Mouse (Mus musculus): Measurements from ENCODE around the gene Alg5. TPM values are rescaled to one million over a fixed set of nuclear protein-coding genes. Genes with fewer than 3 reads are reported as not detected.
"Not testable (repeated sequence)": the region's sequence is repeated elsewhere in the genome, so short reads cannot be mapped to it uniquely, and the experiment has no call there.

Alg5 gene
- polyA plus RNA-seq (2015; fragmentation: Nextera tagmentation; extraction: Ambion mirVana): 19.0 and 22.5 TPM in 2 replicates

GRCm38 (mm10) chr3:54735247-54736046, at the start of gene Alg5, which contains the start of gene Exosc8:
Gene Alg5, plus strand, starts transcription at chr3:54735539.
Gene Exosc8, minus strand, starts transcription at chr3:54735393.
- H3K4me3 ChIP-seq (ENCODE audit: low read depth, low read length): peak within 1 kb of the TSS; percentile 90
- H3K9me3 ChIP-seq (replicated peaks; ENCODE audit: control insufficient read depth, low read length): no peaks in the 10 kb centered on the region
- peaks cover 23% of the 10 kb centered on the region for H3K4me1 ChIP-seq (ENCODE audit: control insufficient read depth, low read depth, low read length)
- ATAC-seq (ENCODE audit: low read depth): peak; percentile 84
- H3K27me3 ChIP-seq (ENCODE audit: control insufficient read depth, insufficient read depth, low read depth, low read length): no peaks in the 10 kb centered on the region
- peak within 1 kb of the TSS; percentile 100 for H3K27ac ChIP-seq (ENCODE audit: low read length)
- H3K9ac ChIP-seq (ENCODE audit: low read depth, low read length): peak within 1 kb of the TSS; percentile 95
- peak within 1 kb of the TSS; percentile 98 for H3K4me2 ChIP-seq (ENCODE audit: low read depth, low read length)
- peaks cover 17% of the 10 kb centered on the region for H3K36me3 ChIP-seq (ENCODE audit: control insufficient read depth, insufficient read depth)
- WGBS (ENCODE audit: insufficient replicate concordance): under 1% methylated on average over 48 of the region's 65 CpGs

- H3K4me1 ChIP-seq (ENCODE audit: control insufficient read depth, low read depth, low read length): peaks cover 3% of the 10 kb centered on the region; the same call in 1 of the 2 replicates
- no peak for ATAC-seq (ENCODE audit: low read depth)
- no peaks in the 10 kb centered on the region for H3K36me3 ChIP-seq (ENCODE audit: control insufficient read depth, insufficient read depth)
- no peak overlapping the region for H3K27ac ChIP-seq (ENCODE audit: low read length)
- H3K9me3 ChIP-seq (replicated peaks; ENCODE audit: control insufficient read depth, low read length): no peaks in the 10 kb centered on the region
- H3K9ac ChIP-seq (ENCODE audit: low read depth, low read length): no peak overlapping the region
- H3K4me2 ChIP-seq (ENCODE audit: low read depth, low read length): no peak overlapping the region
- H3K4me3 ChIP-seq (ENCODE audit: low read depth, low read length): no peak overlapping the region
- H3K27me3 ChIP-seq (ENCODE audit: control insufficient read depth, insufficient read depth, low read depth, low read length): no peaks in the 10 kb centered on the region
- WGBS (ENCODE audit: insufficient replicate concordance): 57% methylated on average over 2 of the region's 2 CpGs
Measured at GRCm38 (mm10) chr3:54687245-54687644, 48.1 kb upstream of the Alg5 start.

GRCm38 (mm10) chr3:54689091-54689490, 46.2 kb upstream of the Alg5 start:
- Histone ChIP-seq H3K4me3 (ENCODE audit: low read depth, low read length) (no peak overlapping the region), H3K9ac (ENCODE audit: low read depth, low read length) (no peak overlapping the region), H3K27me3 (ENCODE audit: control insufficient read depth, insufficient read depth, low read depth, low read length) (no peaks in the 10 kb centered on the region), H3K4me2 (ENCODE audit: low read depth, low read length) (no peak overlapping the region), H3K9me3 (replicated peaks; ENCODE audit: control insufficient read depth, low read length) (no peaks in the 10 kb centered on the region), H3K36me3 (ENCODE audit: control insufficient read depth, insufficient read depth) (no peaks in the 10 kb centered on the region), H3K4me1 (ENCODE audit: control insufficient read depth, low read depth, low read length) (peaks cover 4% of the 10 kb centered on the region; the same call in 1 of the 2 replicates), H3K27ac (ENCODE audit: low read length) (no peak overlapping the region)
- ATAC-seq (ENCODE audit: low read depth): no peak
- WGBS (ENCODE audit: insufficient replicate concordance): 25% methylated on average over 2 of the region's 2 CpGs

GRCm38 (mm10) chr3:54692202-54693055, 42.9 kb upstream of the Alg5 start, which contains the start of gene Supt20:
Gene Supt20, plus strand, starts transcription at chr3:54692807.
- Histone ChIP-seq H3K4me3 (ENCODE audit: low read depth, low read length) (peak within 1 kb of the TSS; percentile 83), H3K9me3 (replicated peaks; ENCODE audit: control insufficient read depth, low read length) (no peaks in the 10 kb centered on the region), H3K4me1 (ENCODE audit: control insufficient read depth, low read depth, low read length) (peaks cover 11% of the 10 kb centered on the region), H3K27ac (ENCODE audit: low read length) (peak within 1 kb of the TSS; percentile 90), H3K36me3 (ENCODE audit: control insufficient read depth, insufficient read depth) (peaks cover 4% of the 10 kb centered on the region; the same call in 1 of the 2 replicates), H3K27me3 (ENCODE audit: control insufficient read depth, insufficient read depth, low read depth, low read length) (no peaks in the 10 kb centered on the region), H3K9ac (ENCODE audit: low read depth, low read length) (peak within 1 kb of the TSS; percentile 77), H3K4me2 (ENCODE audit: low read depth, low read length) (peak within 1 kb of the TSS; percentile 98)
- under 1% methylated on average over 65 of the region's 65 CpGs for WGBS (ENCODE audit: insufficient replicate concordance)
- peak; percentile 99 for ATAC-seq (ENCODE audit: low read depth)

GRCm38 (mm10) chr3:54693056-54693415, 42.3 kb upstream of the Alg5 start:
- Histone ChIP-seq H3K4me1 (ENCODE audit: control insufficient read depth, low read depth, low read length) (peaks cover 11% of the 10 kb centered on the region), H3K27me3 (ENCODE audit: control insufficient read depth, insufficient read depth, low read depth, low read length) (no peaks in the 10 kb centered on the region), H3K4me2 (ENCODE audit: low read depth, low read length) (peak overlapping the region; percentile 81), H3K27ac (ENCODE audit: low read length) (peak overlapping the region; percentile 90), H3K9ac (ENCODE audit: low read depth, low read length) (peak overlapping the region; percentile 77), H3K4me3 (ENCODE audit: low read depth, low read length) (peak overlapping the region; percentile 83), H3K9me3 (replicated peaks; ENCODE audit: control insufficient read depth, low read length) (no peaks in the 10 kb centered on the region), H3K36me3 (ENCODE audit: control insufficient read depth, insufficient read depth) (peaks cover 4% of the 10 kb centered on the region; the same call in 1 of the 2 replicates)
- ATAC-seq (ENCODE audit: low read depth): no peak
- 0% methylated on average over 8 of the region's 8 CpGs for WGBS (ENCODE audit: insufficient replicate concordance)

- peak; percentile 41; the same call in 1 of the 2 replicates for ATAC-seq (ENCODE audit: low read depth)
- Histone ChIP-seq H3K9me3 (replicated peaks; ENCODE audit: control insufficient read depth, low read length) (no peaks in the 10 kb centered on the region), H3K27ac (ENCODE audit: low read length) (no peak overlapping the region), H3K4me2 (ENCODE audit: low read depth, low read length) (no peak overlapping the region), H3K9ac (ENCODE audit: low read depth, low read length) (no peak overlapping the region), H3K4me3 (ENCODE audit: low read depth, low read length) (no peak overlapping the region), H3K4me1 (ENCODE audit: control insufficient read depth, low read depth, low read length) (peaks cover 4% of the 10 kb centered on the region; the same call in 1 of the 2 replicates), H3K36me3 (ENCODE audit: control insufficient read depth, insufficient read depth) (peaks cover 15% of the 10 kb centered on the region), H3K27me3 (ENCODE audit: control insufficient read depth, insufficient read depth, low read depth, low read length) (no peaks in the 10 kb centered on the region)
- WGBS (ENCODE audit: insufficient replicate concordance): 35% methylated on average over 5 of the region's 5 CpGs
Measured at GRCm38 (mm10) chr3:54699759-54700301, 35.5 kb upstream of the Alg5 start.

GRCm38 (mm10) chr3:54704106-54704505, 31.2 kb upstream of the Alg5 start:
- not testable (repeated sequence) for ATAC-seq (ENCODE audit: low read depth); H3K27me3 ChIP-seq (ENCODE audit: control insufficient read depth, insufficient read depth, low read depth, low read length); H3K27ac ChIP-seq (ENCODE audit: low read length); H3K9ac ChIP-seq (ENCODE audit: low read depth, low read length); H3K9me3 ChIP-seq (replicated peaks; ENCODE audit: control insufficient read depth, low read length); H3K4me3 ChIP-seq (ENCODE audit: low read depth, low read length); H3K4me1 ChIP-seq (ENCODE audit: control insufficient read depth, low read depth, low read length); H3K4me2 ChIP-seq (ENCODE audit: low read depth, low read length)
- peaks cover 26% of the 10 kb centered on the region for H3K36me3 ChIP-seq (ENCODE audit: control insufficient read depth, insufficient read depth)
- 77% methylated on average over 8 of the region's 8 CpGs for WGBS (ENCODE audit: insufficient replicate concordance)

- Histone ChIP-seq H3K27ac (ENCODE audit: low read length) (peak overlapping the region; percentile 19; the same call in 1 of the 2 replicates), H3K36me3 (ENCODE audit: control insufficient read depth, insufficient read depth) (peaks cover 37% of the 10 kb centered on the region), H3K9me3 (replicated peaks; ENCODE audit: control insufficient read depth, low read length) (no peaks in the 10 kb centered on the region), H3K4me3 (ENCODE audit: low read depth, low read length) (no peak overlapping the region), H3K4me2 (ENCODE audit: low read depth, low read length) (no peak overlapping the region), H3K4me1 (ENCODE audit: control insufficient read depth, low read depth, low read length) (no peaks in the 10 kb centered on the region), H3K27me3 (ENCODE audit: control insufficient read depth, insufficient read depth, low read depth, low read length) (no peaks in the 10 kb centered on the region), H3K9ac (ENCODE audit: low read depth, low read length) (no peak overlapping the region)
- 71% methylated on average over 9 of the region's 9 CpGs for WGBS (ENCODE audit: insufficient replicate concordance)
- no peak for ATAC-seq (ENCODE audit: low read depth)
Measured at GRCm38 (mm10) chr3:54708972-54709371, 26.4 kb upstream of the Alg5 start.

All from liver, embryonic 16.5 days (tissue).